Mouse (Mus musculus) testis, adult 2 months (tissue): ENCODE measurements around the gene Ptpa. TPM values are rescaled to one million over a fixed set of nuclear protein-coding genes. Genes with fewer than 3 reads are reported as not detected.

Experiments
- H3K27ac ChIP-seq: fragments of 200-500 bp; 2 replicates; pipeline ENCODE4 v1.5.1; 2012; ENCODE audit warnings: low read depth, low read length; ENCODE audit not compliant: control insufficient read depth, insufficient read depth
- H3K27me3 ChIP-seq: fragments of 200-500 bp; 2 replicates; pipeline ENCODE4 v1.6.1; 2012; ENCODE audit warnings: mild to moderate bottlenecking, low read length, moderate library complexity; ENCODE audit not compliant: control insufficient read depth, insufficient read depth
- H3K36me3 ChIP-seq: fragments of 200-500 bp; 2 replicates; pipeline ENCODE4 v1.6.1; 2012; ENCODE audit warnings: mild to moderate bottlenecking, low read length; ENCODE audit not compliant: control insufficient read depth, insufficient read depth
- H3K4me1 ChIP-seq: fragments of 200-500 bp; 2 replicates; pipeline ENCODE4 v1.6.1; 2012; ENCODE audit warnings: low read length; ENCODE audit not compliant: control insufficient read depth, insufficient read depth
- H3K4me3 ChIP-seq: fragments of 200-500 bp; 2 replicates; pipeline ENCODE4 v1.5.1; 2012; ENCODE audit warnings: low read depth, mild to moderate bottlenecking, low read length, moderate library complexity, mixed read lengths; ENCODE audit not compliant: control insufficient read depth
- CTCF ChIP-seq: fragments of 200-500 bp; IDR thresholded peaks from 2 replicates; pipeline ENCODE4 v1.5.1; 2012; ENCODE audit warnings: low read depth, mild to moderate bottlenecking, inconsistent platforms, low read length, moderate library complexity; ENCODE audit not compliant: control insufficient read depth, insufficient read depth, insufficient replicate concordance
- POLR2A ChIP-seq: fragments of 200-500 bp; IDR thresholded peaks from 2 replicates; pipeline ENCODE4 v1.6.1; 2012; ENCODE audit warnings: low read depth, mild to moderate bottlenecking, inconsistent platforms, low read length, moderate library complexity; ENCODE audit not compliant: control insufficient read depth
- polyA plus RNA-seq: library from polyadenylated mRNA; depleted of rRNA; stranded (reverse); fragments of >200 nt; gene quantifications from 2 replicates; pipeline ENCODE4 v1.2.3, GENCODE M21; 2012

The Ptpa gene
- polyA plus RNA-seq, 1 experiment: 87.3 TPM

- Histone ChIP-seq H3K36me3 (no peaks in the 10 kb centered on the region), H3K4me3 (no peak overlapping the region), H3K27ac (peak overlapping the region; percentile 52; the same call in 1 of the 2 replicates), H3K27me3 (no peaks in the 10 kb centered on the region), H3K4me1 (no peaks in the 10 kb centered on the region)
- TF ChIP-seq CTCF (no peak), POLR2A (0 out of 2 replicates have a peak, but pooled peaks have one; percentile 25)
These were observed 38.7 kb downstream of the Ptpa start for GRCm38 (mm10) chr2:30454587-30454986.

GRCm38 (mm10) chr2:30456104-30456980 lies 40.5 kb downstream of the Ptpa start:
- no peak for TF ChIP-seq POLR2A
- no peak for TF ChIP-seq CTCF
- H3K36me3 ChIP-seq: no peaks in the 10 kb centered on the region
- H3K4me1 ChIP-seq: no peaks in the 10 kb centered on the region
- H3K27me3 ChIP-seq: no peaks in the 10 kb centered on the region
- H3K4me3 ChIP-seq: no peak overlapping the region
- H3K27ac ChIP-seq: no peak overlapping the region

- Histone ChIP-seq H3K27ac (no peak overlapping the region; the same call in 1 of the 2 replicates), H3K36me3 (no peaks in the 10 kb centered on the region), H3K4me1 (no peaks in the 10 kb centered on the region), H3K27me3 (no peaks in the 10 kb centered on the region), H3K4me3 (no peak overlapping the region)
- TF ChIP-seq POLR2A (no peak), CTCF (no peak)
These were observed 42.5 kb downstream of the Ptpa start for GRCm38 (mm10) chr2:30458349-30458748.

- H3K27me3 ChIP-seq: no peaks in the 10 kb centered on the region
- H3K4me3 ChIP-seq: no peak overlapping the region
- H3K36me3 ChIP-seq: no peaks in the 10 kb centered on the region
- H3K27ac ChIP-seq: no peak overlapping the region
- TF ChIP-seq POLR2A: no peak
- no peak for TF ChIP-seq CTCF
- H3K4me1 ChIP-seq: no peaks in the 10 kb centered on the region
These were observed 43.4 kb downstream of the Ptpa start for GRCm38 (mm10) chr2:30459241-30459640.

GRCm38 (mm10) chr2:30463341-30463761 lies 47.5 kb downstream of the Ptpa start:
- H3K36me3 ChIP-seq: no peaks in the 10 kb centered on the region
- H3K4me1 ChIP-seq: no peaks in the 10 kb centered on the region
- TF ChIP-seq CTCF: no peak
- no peak for TF ChIP-seq POLR2A
- no peak overlapping the region for H3K27ac ChIP-seq
- H3K27me3 ChIP-seq: no peaks in the 10 kb centered on the region
- no peak overlapping the region for H3K4me3 ChIP-seq

DNA sequence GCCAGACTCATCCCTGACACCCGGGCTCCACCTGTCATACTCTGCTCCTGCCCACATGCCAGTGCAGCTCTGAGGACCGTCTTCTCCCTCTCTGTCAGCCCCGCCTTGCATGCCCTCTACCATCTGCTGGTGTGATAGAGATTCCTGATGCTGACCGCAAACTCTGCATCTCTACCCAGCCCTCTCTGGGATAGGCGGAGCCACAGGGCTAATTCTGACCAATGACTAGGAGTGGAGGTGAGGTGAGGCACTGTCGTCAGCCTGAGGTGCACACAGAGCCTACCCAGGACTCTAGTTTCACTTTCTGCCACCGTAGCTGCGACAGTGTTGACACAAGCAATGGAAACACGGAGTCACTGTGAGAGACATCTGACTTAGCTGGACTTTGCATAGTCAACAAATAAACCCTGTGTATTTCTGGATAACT lies 48.1 kb downstream of the Ptpa start:
- TF ChIP-seq CTCF (no peak), POLR2A (no peak)
- Histone ChIP-seq H3K27me3 (no peaks in the 10 kb centered on the region), H3K4me1 (no peaks in the 10 kb centered on the region), H3K4me3 (no peak overlapping the region), H3K36me3 (no peaks in the 10 kb centered on the region), H3K27ac (no peak overlapping the region)

- Histone ChIP-seq H3K36me3 (no peaks in the 10 kb centered on the region), H3K4me3 (no peak overlapping the region), H3K27me3 (no peaks in the 10 kb centered on the region), H3K27ac (no peak overlapping the region), H3K4me1 (no peaks in the 10 kb centered on the region; the same call in 1 of the 2 replicates)
- no peak for TF ChIP-seq CTCF
- no peak for TF ChIP-seq POLR2A
These were observed 48.6 kb downstream of the Ptpa start for GRCm38 (mm10) chr2:30464411-30464810.
